Mouse (Mus musculus): Measurements from ENCODE around the gene Uhrf1. TPM values are rescaled to one million over a fixed set of nuclear protein-coding genes. Genes with fewer than 3 reads are reported as not detected.

The Uhrf1 gene
- polyA plus RNA-seq, 1 experiment from 2014 or later = 234 TPM

GRCm38 (mm10) chr17:56298238-56298637, 4.9 kb upstream of the Uhrf1 start:
- no peak for DNase-seq (ENCODE audit: low spot score)

- no peak for DNase-seq (ENCODE audit: low spot score)
Observed at GRCm38 (mm10) chr17:56300186-56300585, 2.9 kb upstream of the Uhrf1 start, which contains the start of gene Arrdc5. TSS of gene Arrdc5 (minus strand) at chr17:56300286.

DNA sequence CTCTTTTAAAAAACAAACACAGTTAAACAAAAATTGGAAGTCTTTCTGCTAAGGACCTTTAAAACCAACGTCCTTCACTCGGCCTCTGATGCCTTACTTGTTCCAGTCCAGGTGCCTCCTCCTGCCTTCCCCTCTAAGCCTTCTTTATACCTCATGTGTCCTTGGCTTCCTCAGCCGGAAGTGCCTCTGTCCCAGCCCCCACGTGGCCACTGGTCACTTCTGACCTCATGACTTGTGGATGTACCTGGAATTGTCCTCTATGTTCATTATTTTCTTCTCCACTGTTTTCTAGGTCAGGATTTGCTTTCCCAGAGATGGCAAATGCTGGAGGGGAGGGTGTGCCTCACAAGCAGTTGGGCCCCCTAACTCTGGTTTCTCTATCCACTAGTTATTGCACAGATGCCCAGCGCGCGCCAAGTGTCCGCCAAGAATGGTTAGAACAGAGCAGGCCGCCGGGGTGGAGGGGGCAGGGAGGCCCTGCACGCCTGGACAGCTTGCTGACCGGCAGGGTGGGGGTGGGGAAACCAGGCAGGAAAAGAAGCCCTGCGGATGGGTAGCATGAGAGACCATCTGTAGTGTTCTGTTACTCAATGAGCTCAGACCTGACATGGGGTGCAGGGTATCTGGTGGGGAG, 641 bp upstream of the Uhrf1 start:
- DNase-seq (ENCODE audit: low spot score) = no peak

DNA sequence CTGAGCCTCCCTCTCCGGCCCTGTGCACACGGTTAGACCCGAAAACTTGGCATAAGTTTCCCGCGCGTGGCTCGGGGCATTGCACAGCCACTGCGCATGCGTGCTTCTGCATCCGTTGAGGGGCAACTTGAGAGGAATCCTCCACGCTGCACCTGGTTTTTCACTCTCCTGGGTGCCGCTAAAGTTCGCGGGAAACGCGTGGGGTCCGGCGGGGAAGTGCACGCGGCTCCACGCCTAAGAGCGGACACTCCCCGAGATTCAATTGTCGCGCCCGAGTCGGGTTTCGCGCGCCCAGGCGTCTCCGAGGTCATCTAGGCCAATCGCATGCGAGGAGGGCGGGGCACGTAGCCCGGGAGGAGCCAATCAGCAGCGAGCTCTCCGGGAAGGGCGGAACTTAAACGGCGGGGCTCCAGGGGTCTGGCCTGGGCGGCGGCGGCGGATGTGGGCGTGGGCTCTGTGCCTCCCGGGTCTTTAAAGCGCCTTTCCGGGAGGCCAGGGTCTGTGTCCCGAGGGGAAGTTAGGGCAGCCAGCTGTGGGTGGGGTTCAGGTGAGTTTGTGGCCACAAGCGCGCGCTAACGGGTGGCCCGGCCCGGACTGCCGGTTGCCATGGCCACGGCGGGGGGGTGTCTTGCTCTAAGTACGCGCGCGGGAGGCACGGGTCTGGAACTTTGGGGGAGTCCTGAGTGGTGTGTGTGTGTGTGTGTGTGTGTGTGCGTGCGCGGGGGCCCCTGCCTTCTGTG, 896 bp downstream of the Uhrf1 start:
- peak; percentile 98 for DNase-seq (ENCODE audit: low spot score)

DNA sequence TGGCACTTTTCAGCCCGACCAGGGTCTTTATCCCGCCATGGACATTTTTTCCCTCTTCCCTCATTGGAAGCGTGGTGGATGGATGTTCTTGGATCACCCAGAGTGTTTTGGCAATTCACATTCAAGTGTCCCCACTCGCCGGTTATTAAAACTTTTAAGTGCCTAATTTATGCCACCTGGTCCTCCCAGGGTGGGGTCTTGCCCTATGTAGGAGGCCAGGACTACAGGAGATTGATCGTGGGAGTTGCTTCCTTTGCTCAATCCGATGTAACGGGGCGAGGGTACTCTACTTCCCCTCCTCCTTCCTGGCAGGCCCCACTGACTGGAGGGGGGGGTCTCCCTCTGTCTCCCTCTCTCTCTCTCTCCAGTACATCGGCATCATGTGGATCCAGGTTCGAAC, 1.6 kb downstream of the Uhrf1 start:
- no peak for DNase-seq (ENCODE audit: low spot score)

- DNase-seq (ENCODE audit: low spot score) = no peak
Observed at GRCm38 (mm10) chr17:56305156-56305555, 2.0 kb downstream of the Uhrf1 start.

GRCm38 (mm10) chr17:56305826-56306225, 2.7 kb downstream of the Uhrf1 start:
- DNase-seq (ENCODE audit: low spot score) = no peak

DNA sequence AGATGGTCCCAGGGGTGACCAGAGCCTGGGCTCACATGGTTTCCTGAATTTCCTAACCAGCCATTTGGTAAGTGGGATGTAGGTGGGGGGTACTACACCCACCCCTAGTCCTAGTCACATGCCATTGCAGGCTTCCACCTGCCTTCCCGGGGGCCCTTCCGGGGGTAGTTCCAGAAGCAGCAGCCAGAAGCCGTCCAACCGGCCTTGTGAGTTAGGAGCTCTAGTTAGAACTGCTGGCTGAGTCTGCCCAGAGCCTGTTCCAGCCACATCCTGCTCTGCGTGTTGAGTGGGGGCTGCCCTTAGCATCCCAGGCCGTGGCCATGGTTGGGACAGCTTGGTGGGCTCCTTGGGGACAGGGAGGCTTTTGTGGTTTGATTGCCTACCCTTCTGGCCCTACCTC, 5.0 kb downstream of the Uhrf1 start:
- DNase-seq (ENCODE audit: low spot score) = no peak

DNA sequence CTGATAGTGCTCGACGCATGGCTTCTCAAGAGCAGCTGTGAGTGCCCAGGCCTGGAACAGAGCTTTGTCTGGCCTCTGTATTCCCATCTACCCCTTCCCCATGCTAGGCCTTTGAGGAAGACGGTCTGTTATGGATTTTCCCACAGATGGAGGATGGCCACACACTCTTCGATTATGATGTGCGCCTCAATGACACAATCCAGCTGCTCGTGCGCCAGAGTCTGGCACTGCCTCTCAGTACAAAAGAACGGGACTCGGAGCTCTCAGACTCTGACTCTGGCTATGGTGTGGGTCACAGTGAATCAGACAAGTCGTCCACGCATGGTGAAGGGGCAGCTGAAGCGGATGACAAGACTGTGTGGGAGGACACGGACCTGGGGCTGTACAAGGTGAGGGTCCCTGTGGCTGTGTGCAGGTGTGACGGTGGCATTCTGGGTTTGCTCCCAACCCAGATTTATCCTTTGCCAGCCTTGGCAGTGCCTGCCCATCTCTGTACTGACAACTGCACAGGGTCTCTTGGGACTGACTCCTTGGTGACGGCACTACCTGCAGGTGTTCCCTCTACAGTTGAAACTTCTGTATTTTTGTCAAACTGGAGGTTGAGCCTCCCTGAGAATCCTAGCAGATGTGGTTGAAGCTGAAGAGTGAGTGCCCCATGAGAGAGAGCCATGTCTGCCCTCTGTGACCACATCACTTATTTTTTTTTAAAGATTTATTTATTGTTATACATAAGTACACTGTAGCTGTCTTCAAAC, 6.2 kb downstream of the Uhrf1 start:
- no peak for DNase-seq (ENCODE audit: low spot score)

- DNase-seq (ENCODE audit: low spot score) = no peak
Observed at GRCm38 (mm10) chr17:56324419-56324818, 21.3 kb downstream of the Uhrf1 start.

DNA sequence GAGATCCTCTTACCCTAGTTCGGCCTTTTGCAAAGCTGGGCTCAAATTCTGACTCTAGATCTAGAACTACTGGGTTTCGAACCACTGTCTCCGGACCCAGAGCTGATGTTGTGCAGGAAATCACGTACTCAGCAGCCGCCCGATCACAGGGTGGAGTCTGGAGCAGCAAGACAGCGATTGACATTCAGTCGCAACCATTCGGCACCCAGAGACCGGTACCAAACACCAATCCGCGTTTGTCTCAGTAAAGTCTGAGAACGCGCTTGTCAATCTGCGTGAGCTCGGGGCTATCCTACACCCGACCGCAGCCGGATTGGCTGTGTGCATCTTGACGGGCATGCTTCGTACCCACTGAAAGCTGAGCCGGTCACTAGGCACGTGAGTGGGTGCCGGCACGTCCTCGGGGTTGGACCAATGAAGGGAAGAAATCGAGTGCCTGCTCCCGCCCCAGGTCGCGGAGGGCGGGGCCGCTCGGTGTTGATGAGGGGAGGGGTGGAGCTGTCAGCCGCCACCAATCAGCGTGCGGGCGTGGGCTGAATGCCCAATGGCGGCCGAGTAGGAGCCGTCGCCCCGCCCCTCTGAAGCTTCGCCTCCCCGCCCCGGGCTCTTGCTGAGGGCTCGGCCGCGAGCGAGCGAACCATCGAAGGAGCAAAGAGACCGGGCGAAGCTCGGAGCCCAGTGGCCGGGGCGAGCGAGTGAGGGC, 22.5 kb downstream of the Uhrf1 start, which contains the start of gene Kdm4b:
Kdm4b (plus strand) TSS at position 613 of the 703 bp plus-strand sequence.
- DNase-seq (ENCODE audit: low spot score) = peak; percentile 99

DNA sequence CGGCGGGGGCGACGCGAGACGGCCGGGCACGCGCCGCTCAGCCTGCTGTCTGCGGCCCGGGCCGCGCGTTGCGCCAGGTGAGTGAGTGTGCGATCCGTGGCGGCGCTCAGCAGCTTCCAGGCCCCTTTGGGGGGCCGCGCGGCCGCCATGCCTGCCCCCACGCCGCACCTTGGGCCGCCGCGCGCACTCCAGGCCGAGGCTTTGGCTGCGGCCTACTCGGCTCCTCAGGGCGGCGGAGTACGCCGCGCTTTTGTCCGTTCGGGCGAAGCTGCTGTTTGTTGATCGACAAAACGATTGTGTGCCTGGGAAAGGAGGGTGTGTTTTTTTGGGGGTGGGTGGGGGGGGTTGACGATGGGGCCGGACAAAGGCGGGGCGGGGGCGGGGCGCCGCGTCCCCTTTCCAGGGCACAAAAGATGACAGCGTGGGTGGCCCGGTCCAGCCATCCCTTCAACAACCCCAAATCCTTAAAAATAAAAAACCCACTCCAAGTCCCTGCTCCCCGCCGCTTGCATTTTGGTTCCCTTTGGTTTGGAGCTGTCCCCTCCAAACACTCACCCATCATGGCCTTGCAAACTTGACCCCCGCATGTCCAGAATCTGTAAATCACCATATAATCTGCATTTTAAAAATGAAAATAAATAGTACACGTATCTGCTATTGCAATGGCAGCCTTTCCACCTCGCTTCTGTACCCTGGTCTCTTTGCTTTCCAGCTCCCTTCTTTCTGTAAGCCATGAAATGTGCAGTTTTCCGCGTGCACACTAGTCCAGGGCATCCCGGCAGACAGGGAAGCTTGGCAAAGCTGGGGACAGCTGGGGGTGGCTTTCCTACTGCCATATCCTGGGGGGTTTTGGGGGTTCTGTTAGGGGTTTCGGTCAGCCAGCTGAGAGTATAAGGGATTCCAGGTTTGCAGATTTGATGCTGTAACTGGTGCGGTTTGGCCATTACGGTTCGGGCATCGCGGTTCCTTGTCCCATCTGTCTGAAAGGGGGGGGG, 23.3 kb downstream of the Uhrf1 start:
- no peak for DNase-seq (ENCODE audit: low spot score)

GRCm38 (mm10) chr17:56329267-56329666, 26.1 kb downstream of the Uhrf1 start:
- no peak for DNase-seq (ENCODE audit: low spot score)

- DNase-seq (ENCODE audit: low spot score) = peak; percentile 63
Observed at GRCm38 (mm10) chr17:56330345-56330744, 27.2 kb downstream of the Uhrf1 start.

- DNase-seq (ENCODE audit: low spot score) = no peak
Observed at GRCm38 (mm10) chr17:56331256-56331655, 28.1 kb downstream of the Uhrf1 start.

DNA sequence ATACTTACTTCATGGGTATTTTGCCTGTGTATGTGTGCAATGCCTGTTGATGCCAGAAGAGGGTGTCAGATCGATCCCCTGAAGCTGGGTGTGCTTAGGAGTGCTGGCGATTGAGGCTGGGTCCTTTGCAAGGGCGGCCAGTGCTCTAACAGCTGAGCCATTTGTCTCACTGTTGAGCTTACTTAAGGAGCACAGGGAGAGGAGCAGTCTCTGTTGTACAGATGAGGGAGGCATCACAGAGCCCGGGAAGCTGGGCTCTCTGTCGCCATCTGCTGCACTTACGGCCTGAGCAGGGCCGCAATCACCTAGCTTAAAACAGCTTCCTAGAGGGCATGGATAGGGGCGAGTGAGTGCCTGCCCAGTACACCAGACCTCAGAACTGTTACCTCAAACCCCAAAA, 29.9 kb downstream of the Uhrf1 start:
- peak; percentile 35 for DNase-seq (ENCODE audit: low spot score)

DNA sequence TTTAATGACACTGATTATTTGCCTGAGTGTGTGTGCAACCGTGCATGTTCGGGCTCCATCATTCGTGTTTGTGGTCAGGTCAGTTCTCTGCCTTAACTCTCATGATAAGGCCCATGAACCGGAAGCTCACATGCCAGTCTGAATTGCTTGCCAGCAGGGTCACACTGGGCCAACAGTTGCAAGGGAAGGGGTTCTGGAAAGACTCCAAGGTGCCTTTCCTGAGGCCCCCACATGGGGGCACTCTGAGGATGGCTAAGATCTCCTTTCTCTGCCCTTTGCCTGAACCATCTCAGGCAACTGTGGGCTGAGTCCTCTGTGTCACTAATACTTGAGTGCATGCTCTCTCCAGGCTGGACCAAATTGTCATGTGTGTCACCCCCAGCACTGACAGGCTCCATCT, 34.1 kb downstream of the Uhrf1 start:
- DNase-seq (ENCODE audit: low spot score) = peak; percentile 58

GRCm38 (mm10) chr17:56337791-56338190, 34.7 kb downstream of the Uhrf1 start:
- DNase-seq (ENCODE audit: low spot score) = no peak

DNA sequence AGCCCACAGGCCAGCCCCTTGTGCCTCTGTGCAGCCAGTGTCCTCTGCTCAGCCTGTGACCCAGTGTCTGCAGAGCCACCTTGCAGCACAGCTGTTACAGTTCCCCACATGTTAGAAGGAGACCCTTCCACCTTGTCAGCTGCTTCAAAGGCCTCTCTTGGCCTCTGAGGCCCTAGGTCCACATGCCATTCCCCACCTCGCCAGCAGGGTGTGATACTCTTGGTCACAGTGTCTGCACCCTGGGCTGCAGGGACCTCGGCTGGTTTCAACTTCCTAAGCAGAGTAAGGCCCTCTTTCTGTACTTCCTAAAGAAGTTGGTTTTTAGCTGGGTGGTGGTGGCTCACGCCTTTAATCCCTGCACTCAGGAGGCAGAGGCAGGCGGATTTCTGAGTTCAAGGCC, 35.8 kb downstream of the Uhrf1 start:
- peak; percentile 55 for DNase-seq (ENCODE audit: low spot score)

GRCm38 (mm10) chr17:56340717-56341116, 37.6 kb downstream of the Uhrf1 start:
- DNase-seq (ENCODE audit: low spot score) = no peak

All from thymus, postnatal 0 days (tissue).